Mouse (Mus musculus) small intestine, adult 2 months (tissue): Measurements from ENCODE around the gene Atad2b.

ENCODE experiments used
- CTCF ChIP-seq: fragments of 200-500 bp; IDR thresholded peaks from 2 replicates; pipeline ENCODE4 v1.5.1; 2012; ENCODE audit warnings: low read depth, mild to moderate bottlenecking, control low read depth, inconsistent platforms, low read length, moderate library complexity, mixed read lengths; ENCODE audit not compliant: insufficient replicate concordance, insufficient read length; ENCODE audit errors: extremely low read depth
- POLR2A ChIP-seq: fragments of 200-500 bp; IDR thresholded peaks from 2 replicates; pipeline ENCODE4 v1.6.1; 2012; ENCODE audit warnings: low read depth, mild to moderate bottlenecking, control low read depth, inconsistent platforms, low read length, moderate library complexity

- TF ChIP-seq CTCF (no peak), POLR2A (no peak)
These were observed 28.4 kb upstream of the Atad2b start for GRCm38 (mm10) chr12:4888739-4889138.
